Mouse (Mus musculus): ENCODE results near the gene Sgcd.

GRCm38 (mm10) chr11:47130432-47130831 lies 858.3 kb downstream of the Sgcd start:
- TF ChIP-seq CTCF (IDR thresholded peaks at IDR 0.05): no peak
- no peak for TF ChIP-seq POLR2A (IDR thresholded peaks at IDR 0.05; ENCODE audit: insufficient read depth, low read depth, low read length)
- TF ChIP-seq EP300 (IDR thresholded peaks at IDR 0.05; ENCODE audit: insufficient read depth, low read depth, low read length): no peak
